Mouse (Mus musculus): Measurements from ENCODE around the gene Gm1113. TPM values are rescaled to one million over a fixed set of nuclear protein-coding genes. Genes with fewer than 3 reads are reported as not detected.

The Gm1113 gene
- polyA plus RNA-seq, 1 experiment from 2014 or later, result not detected

DNA sequence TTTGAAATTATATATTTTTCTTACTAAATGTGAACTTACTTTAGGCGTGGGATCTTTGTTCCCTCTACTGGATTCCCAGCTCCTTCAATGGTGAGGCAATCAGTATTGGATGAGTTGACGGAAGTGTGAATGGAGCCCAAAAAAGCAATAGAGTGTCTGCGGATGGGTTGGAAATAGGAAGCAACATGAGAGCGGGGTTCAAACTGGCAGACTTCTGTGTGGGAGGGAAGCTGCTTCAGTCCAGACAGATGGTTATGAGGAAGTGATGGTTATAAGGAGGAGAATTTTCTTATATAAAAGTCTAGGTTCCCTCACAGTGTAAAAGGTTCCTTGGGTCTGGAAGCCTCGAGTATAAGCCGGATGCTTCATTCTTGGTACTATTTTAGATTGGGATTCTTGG is 38.6 kb downstream of the Gm1113 start:
- Histone ChIP-seq H3K9ac (ENCODE audit: low read depth, low read length) (no peak overlapping the region), H3K4me1 (replicated peaks; ENCODE audit: insufficient read depth, low read length) (no peaks in the 10 kb centered on the region), H3K36me3 (ENCODE audit: insufficient read depth, low read length) (peaks cover 10% of the 10 kb centered on the region; the same call in 1 of the 2 replicates), H3K27me3 (ENCODE audit: insufficient read depth, low read length) (no peaks in the 10 kb centered on the region), H3K4me3 (replicated peaks; ENCODE audit: low read depth, low read length) (no peak overlapping the region), H3K27ac (no peak overlapping the region), H3K4me2 (ENCODE audit: low read length) (no peak overlapping the region), H3K9me3 (replicated peaks; ENCODE audit: low read length) (no peaks in the 10 kb centered on the region)
- WGBS, result 91% methylated on average over 6 of the region's 6 CpGs
- DNase-seq (ENCODE audit: low spot score) (no peak), ATAC-seq (replicated peaks; ENCODE audit: low FRiP score, low read depth) (no peak)
- TF ChIP-seq CTCF (IDR thresholded peaks at IDR 0.05; ENCODE audit: low read depth), result no peak

DNA sequence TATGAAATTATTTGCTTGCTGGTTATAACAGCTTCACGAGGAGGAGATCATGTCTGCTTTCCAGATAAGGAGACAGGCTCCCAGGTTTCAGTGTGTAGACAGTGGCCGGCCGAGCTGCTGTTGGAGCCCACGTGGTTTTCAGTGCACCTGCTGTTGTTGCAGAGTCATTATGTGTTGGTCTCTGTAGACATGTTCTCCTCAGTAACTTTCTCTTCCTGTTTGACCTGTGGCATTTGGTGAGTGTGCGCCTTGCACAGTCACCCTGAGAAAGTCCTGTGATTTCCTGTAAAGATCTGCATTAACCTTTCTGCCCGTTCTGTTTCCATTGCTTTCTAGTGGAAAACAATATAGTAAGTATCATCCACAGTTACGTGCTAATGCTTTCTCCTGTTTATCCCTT is 42.7 kb downstream of the Gm1113 start:
- Histone ChIP-seq H3K4me1 (replicated peaks; ENCODE audit: insufficient read depth, low read length) (no peaks in the 10 kb centered on the region), H3K27me3 (ENCODE audit: insufficient read depth, low read length) (no peaks in the 10 kb centered on the region), H3K36me3 (ENCODE audit: insufficient read depth, low read length) (peaks cover 10% of the 10 kb centered on the region; the same call in 1 of the 2 replicates), H3K4me3 (replicated peaks; ENCODE audit: low read depth, low read length) (no peak overlapping the region), H3K27ac (no peak overlapping the region), H3K9ac (ENCODE audit: low read depth, low read length) (no peak overlapping the region), H3K4me2 (ENCODE audit: low read length) (no peak overlapping the region), H3K9me3 (replicated peaks; ENCODE audit: low read length) (no peaks in the 10 kb centered on the region)
- 88% methylated on average over 7 of the region's 7 CpGs for WGBS
- ATAC-seq (replicated peaks; ENCODE audit: low FRiP score, low read depth) (no peak), DNase-seq (ENCODE audit: low spot score) (no peak)
- TF ChIP-seq CTCF (IDR thresholded peaks at IDR 0.05; ENCODE audit: low read depth), result no peak

DNA sequence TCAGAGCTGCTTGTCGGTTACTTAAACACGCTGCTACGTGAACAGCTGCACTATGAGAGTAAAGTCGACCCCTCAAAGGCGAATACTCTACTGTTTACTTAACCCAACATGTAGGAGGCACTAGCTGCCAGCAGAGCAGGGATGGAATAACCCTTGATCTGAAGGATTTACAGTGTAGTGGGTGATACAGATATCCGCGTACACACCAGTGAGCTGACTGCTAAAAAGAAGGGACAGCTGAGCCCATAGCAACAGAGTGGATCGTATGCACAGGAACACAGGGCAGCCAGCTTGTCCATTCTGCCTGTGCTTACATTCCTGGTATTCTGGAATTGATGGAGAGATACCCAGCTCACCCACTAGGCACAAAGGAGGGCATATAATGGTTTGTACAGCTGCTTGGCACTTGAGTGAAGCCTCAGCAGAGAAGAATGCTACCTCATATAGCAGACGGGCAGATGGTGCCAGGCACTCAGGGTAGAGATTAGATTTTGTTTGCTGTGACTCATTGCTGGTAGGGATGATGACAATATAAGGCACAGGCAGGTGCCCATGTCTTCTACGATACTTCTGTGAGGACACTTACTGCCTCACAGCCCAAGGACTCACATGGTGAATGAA is 43.9 kb downstream of the Gm1113 start:
- no peaks in the 10 kb centered on the region for H3K4me1 ChIP-seq (replicated peaks; ENCODE audit: insufficient read depth, low read length)
- no peaks in the 10 kb centered on the region for H3K9me3 ChIP-seq (replicated peaks; ENCODE audit: low read length)
- TF ChIP-seq CTCF (IDR thresholded peaks at IDR 0.05; ENCODE audit: low read depth), result no peak
- H3K4me3 ChIP-seq (replicated peaks; ENCODE audit: low read depth, low read length), result no peak overlapping the region
- ATAC-seq (replicated peaks; ENCODE audit: low FRiP score, low read depth), result peak; percentile 85
- no peak overlapping the region for H3K9ac ChIP-seq (ENCODE audit: low read depth, low read length)
- 34% methylated on average over 10 of the region's 10 CpGs for WGBS
- no peak overlapping the region for H3K27ac ChIP-seq
- H3K36me3 ChIP-seq (ENCODE audit: insufficient read depth, low read length), result peaks cover 10% of the 10 kb centered on the region; the same call in 1 of the 2 replicates
- H3K4me2 ChIP-seq (ENCODE audit: low read length), result no peak overlapping the region
- DNase-seq (ENCODE audit: low spot score), result peak; percentile 79
- no peaks in the 10 kb centered on the region for H3K27me3 ChIP-seq (ENCODE audit: insufficient read depth, low read length)

DNA sequence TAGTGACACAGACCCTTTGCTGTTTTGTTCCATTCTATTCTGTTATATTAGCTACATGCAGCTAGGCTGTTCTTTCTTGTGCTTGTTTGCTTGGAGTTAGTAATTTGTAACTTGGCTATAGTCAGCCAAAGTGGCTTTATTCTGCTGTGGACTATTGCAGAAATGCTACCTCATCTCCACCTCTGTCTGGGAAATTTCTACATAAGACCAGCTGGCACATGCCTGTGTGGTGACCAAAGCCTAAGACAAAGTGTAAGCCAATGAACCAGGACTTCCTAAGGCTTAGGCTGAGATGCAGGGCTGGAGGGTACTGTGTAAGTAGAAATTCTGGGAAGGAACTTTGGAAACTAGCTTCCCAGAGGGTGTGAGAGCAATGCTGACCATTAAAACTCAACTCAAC is 49.2 kb downstream of the Gm1113 start:
- no peaks in the 10 kb centered on the region for H3K9me3 ChIP-seq (replicated peaks; ENCODE audit: low read length)
- H3K27me3 ChIP-seq (ENCODE audit: insufficient read depth, low read length), result no peaks in the 10 kb centered on the region
- no peak overlapping the region for H3K4me3 ChIP-seq (replicated peaks; ENCODE audit: low read depth, low read length)
- DNase-seq (ENCODE audit: low spot score) (no peak), ATAC-seq (replicated peaks; ENCODE audit: low FRiP score, low read depth) (no peak)
- no peak for TF ChIP-seq CTCF (IDR thresholded peaks at IDR 0.05; ENCODE audit: low read depth)
- H3K4me1 ChIP-seq (replicated peaks; ENCODE audit: insufficient read depth, low read length), result no peaks in the 10 kb centered on the region
- no peak overlapping the region for H3K27ac ChIP-seq
- H3K9ac ChIP-seq (ENCODE audit: low read depth, low read length), result no peak overlapping the region
- H3K4me2 ChIP-seq (ENCODE audit: low read length), result no peak overlapping the region
- 0 out of 2 replicates have a peak, but pooled peaks cover 3% of the 10 kb centered on the region for H3K36me3 ChIP-seq (ENCODE audit: insufficient read depth, low read length)

DNA sequence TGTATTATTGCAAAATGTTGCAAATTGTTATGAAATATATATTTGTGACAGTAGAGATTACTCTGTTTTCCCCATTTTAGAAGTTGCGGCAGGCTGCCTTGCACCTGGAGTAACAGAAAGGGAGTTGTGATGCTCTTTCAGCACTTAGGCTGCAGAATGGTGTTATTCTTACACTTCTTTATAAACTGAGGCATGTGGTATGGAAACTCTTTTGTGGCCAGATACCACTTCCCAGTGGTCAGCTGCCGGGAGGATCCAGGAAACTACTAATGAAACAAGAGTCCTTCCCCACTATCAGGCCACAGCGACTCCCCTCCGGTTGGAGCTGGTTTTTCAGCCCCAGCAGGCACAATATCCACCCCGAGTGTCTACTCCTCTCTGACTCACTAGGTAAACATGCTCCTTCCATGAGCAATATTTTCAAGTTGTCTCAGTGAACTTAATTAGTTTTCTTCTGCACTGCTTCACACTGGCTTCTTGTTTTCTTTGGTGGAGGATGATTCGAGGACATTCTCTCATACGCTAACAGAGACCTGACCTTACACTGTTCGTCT is 50.7 kb downstream of the Gm1113 start:
- no peaks in the 10 kb centered on the region for H3K9me3 ChIP-seq (replicated peaks; ENCODE audit: low read length)
- peak; percentile 8; the same call in 1 of the 2 replicates for TF ChIP-seq CTCF (IDR thresholded peaks at IDR 0.05; ENCODE audit: low read depth)
- 21% methylated on average over 8 of the region's 8 CpGs for WGBS
- no peaks in the 10 kb centered on the region for H3K27me3 ChIP-seq (ENCODE audit: insufficient read depth, low read length)
- no peak overlapping the region for H3K4me3 ChIP-seq (replicated peaks; ENCODE audit: low read depth, low read length)
- no peak overlapping the region for H3K4me2 ChIP-seq (ENCODE audit: low read length)
- H3K36me3 ChIP-seq (ENCODE audit: insufficient read depth, low read length), result 0 out of 2 replicates have a peak, but pooled peaks cover 4% of the 10 kb centered on the region
- no peak overlapping the region for H3K9ac ChIP-seq (ENCODE audit: low read depth, low read length)
- H3K4me1 ChIP-seq (replicated peaks; ENCODE audit: insufficient read depth, low read length), result no peaks in the 10 kb centered on the region
- DNase-seq (ENCODE audit: low spot score), result peak; percentile 88
- H3K27ac ChIP-seq, result no peak overlapping the region
- peak; percentile 90 for ATAC-seq (replicated peaks; ENCODE audit: low FRiP score, low read depth)

DNA sequence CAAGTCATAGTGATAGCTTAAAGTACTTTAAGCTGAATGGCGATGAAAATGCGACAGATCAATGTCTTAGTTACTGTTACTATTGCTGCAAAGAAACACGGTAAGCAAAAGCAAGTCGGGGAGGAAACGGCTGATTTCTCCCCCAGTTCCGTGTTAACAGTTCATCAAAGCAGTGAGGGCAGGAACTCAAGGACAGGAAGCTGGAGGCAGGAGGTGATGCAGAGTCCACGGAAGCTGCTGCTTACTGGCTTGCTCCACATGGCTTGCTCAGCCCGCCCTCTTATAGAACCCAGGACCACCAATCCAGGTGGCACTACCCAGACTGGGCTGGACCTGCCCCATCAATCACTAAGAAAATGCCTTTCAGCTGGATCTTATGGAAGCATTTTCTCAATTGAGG is 58.5 kb downstream of the Gm1113 start:
- Histone ChIP-seq H3K4me3 (replicated peaks; ENCODE audit: low read depth, low read length) (no peak overlapping the region), H3K27me3 (ENCODE audit: insufficient read depth, low read length) (no peaks in the 10 kb centered on the region), H3K36me3 (ENCODE audit: insufficient read depth, low read length) (0 out of 2 replicates have a peak, but pooled peaks cover 15% of the 10 kb centered on the region), H3K27ac (no peak overlapping the region), H3K4me2 (ENCODE audit: low read length) (no peak overlapping the region), H3K4me1 (replicated peaks; ENCODE audit: insufficient read depth, low read length) (no peaks in the 10 kb centered on the region), H3K9ac (ENCODE audit: low read depth, low read length) (no peak overlapping the region), H3K9me3 (replicated peaks; ENCODE audit: low read length) (no peaks in the 10 kb centered on the region)
- WGBS, result 48% methylated on average over 8 of the region's 8 CpGs
- DNase-seq (ENCODE audit: low spot score), result peak; percentile 20
- no peak for TF ChIP-seq CTCF (IDR thresholded peaks at IDR 0.05; ENCODE audit: low read depth)
- no peak for ATAC-seq (replicated peaks; ENCODE audit: low FRiP score, low read depth)

Other genes starting within 250 kb of the Gm1113 start
- 1.9 and 2.2 TPM in 2 replicates for gene Cdon, start 97.1 kb downstream of the Gm1113 start, polyA plus RNA-seq (2015; fragmentation: Nextera tagmentation; extraction: Ambion mirVana)
- gene Ddx25, start 40.3 kb upstream of the Gm1113 start, polyA plus RNA-seq (2015; fragmentation: Nextera tagmentation; extraction: Ambion mirVana), result 0.96 and 0.97 TPM in 2 replicates
- 20.0 and 20.2 TPM in 2 replicates for gene Pus3, start 40.3 kb upstream of the Gm1113 start, polyA plus RNA-seq (2015; fragmentation: Nextera tagmentation; extraction: Ambion mirVana)
- gene Pate2, start 52.0 kb upstream of the Gm1113 start, polyA plus RNA-seq (2015; fragmentation: Nextera tagmentation; extraction: Ambion mirVana), result 0.28 and 0.36 TPM in 2 replicates
- gene Hyls1, start 52.1 kb upstream of the Gm1113 start, polyA plus RNA-seq (2015; fragmentation: Nextera tagmentation; extraction: Ambion mirVana), result 7.6 and 8.1 TPM in 2 replicates
- gene Pate4, start 93.7 kb upstream of the Gm1113 start, polyA plus RNA-seq (2015; fragmentation: Nextera tagmentation; extraction: Ambion mirVana), result not detected in 2 replicates
- gene Pate3, start 129.9 kb upstream of the Gm1113 start, polyA plus RNA-seq (2015; fragmentation: Nextera tagmentation; extraction: Ambion mirVana), result not detected in 2 replicates
- not detected in 2 replicates for gene Pate1, start 169.1 kb upstream of the Gm1113 start, polyA plus RNA-seq (2015; fragmentation: Nextera tagmentation; extraction: Ambion mirVana)
- gene Gm17677, start 222.8 kb upstream of the Gm1113 start, polyA plus RNA-seq (2015; fragmentation: Nextera tagmentation; extraction: Ambion mirVana), result not detected in 2 replicates

All from kidney, postnatal 0 days (tissue).